ENCODE assay signal across 11 mouse cellular contexts in genomic region chr5:120621078-120621765, GRCm38 (mm10). TPM values are rescaled to one million over a fixed set of nuclear protein-coding genes. Genes with fewer than 3 reads are reported as not detected.
DNase-seq lines count a peak whose midpoint lies in the region; ATAC-seq and TF ChIP-seq lines count a peak whose summit lies in the region.
"Had no signal": no experiment of that assay in that cellular context is flagged by ENCODE, and none has a peak within 500 bp of the region (broad histone marks: within the 10 kb centered on the region; RNA-seq: fewer than 3 reads in every experiment).

No protein-coding gene starts in this region.

- peak; percentile 12; the same call in 1 of the 2 replicates for ATAC-seq in midbrain, embryonic 13.5 days
- peak; percentile 18; the same call in 1 of the 2 replicates for ATAC-seq in midbrain, postnatal 0 days (ENCODE audit: low FRiP score)
- no peak for ATAC-seq in intestine, postnatal 0 days
- ATAC-seq: hindbrain, embryonic 16.5 days had no signal

- WGBS in midbrain, embryonic 13.5 days = 95% methylated on average over 23 of the region's 23 CpGs
- 96% methylated on average over 23 of the region's 23 CpGs for WGBS in midbrain, embryonic 10.5 days
- 90% methylated on average over 23 of the region's 23 CpGs for WGBS in midbrain, postnatal 0 days
- 92% methylated on average over 23 of the region's 23 CpGs for WGBS in intestine, postnatal 0 days

- TF ChIP-seq CTCF in midbrain, postnatal 0 days (IDR thresholded peaks at IDR 0.05) = no peak
- no peak for TF ChIP-seq CTCF in intestine, postnatal 0 days (IDR thresholded peaks at IDR 0.05; ENCODE audit: low read depth)

- H3K9ac ChIP-seq in midbrain, embryonic 13.5 days (replicated peaks) = no peak overlapping the region
- H3K9ac ChIP-seq in midbrain, postnatal 0 days (replicated peaks; ENCODE audit: low read length, poor library complexity, severe bottlenecking) = no peak overlapping the region
- no peak overlapping the region for H3K9ac ChIP-seq in intestine, postnatal 0 days (ENCODE audit: low read depth, low read length)

- H3K36me3 ChIP-seq in midbrain, embryonic 13.5 days = peaks cover 100% of the 10 kb centered on the region
- peaks cover 100% of the 10 kb centered on the region for H3K36me3 ChIP-seq in midbrain, embryonic 10.5 days
- peaks cover 60% of the 10 kb centered on the region for H3K36me3 ChIP-seq in midbrain, postnatal 0 days (ENCODE audit: insufficient read depth, low read length)
- peaks cover 93% of the 10 kb centered on the region for H3K36me3 ChIP-seq in intestine, postnatal 0 days (ENCODE audit: control insufficient read depth, insufficient read depth)

- no peaks in the 10 kb centered on the region for H3K27me3 ChIP-seq in midbrain, embryonic 13.5 days
- H3K27me3 ChIP-seq in midbrain, embryonic 10.5 days (ENCODE audit: low read depth, poor library complexity, severe bottlenecking) = no peaks in the 10 kb centered on the region
- H3K27me3 ChIP-seq in midbrain, postnatal 0 days (ENCODE audit: insufficient read depth, low read length) = no peaks in the 10 kb centered on the region
- no peaks in the 10 kb centered on the region for H3K27me3 ChIP-seq in intestine, postnatal 0 days (replicated peaks; ENCODE audit: control insufficient read depth, insufficient read depth, low read length)

- no peaks in the 10 kb centered on the region for H3K9me3 ChIP-seq in midbrain, embryonic 13.5 days
- peaks cover 1% of the 10 kb centered on the region; the same call in 1 of the 2 replicates for H3K9me3 ChIP-seq in midbrain, embryonic 10.5 days (replicated peaks)
- no peaks in the 10 kb centered on the region for H3K9me3 ChIP-seq in midbrain, postnatal 0 days (ENCODE audit: low read length)
- H3K9me3 ChIP-seq in intestine, postnatal 0 days (ENCODE audit: control insufficient read depth) = no peaks in the 10 kb centered on the region

- H3K4me2 ChIP-seq in midbrain, embryonic 13.5 days (replicated peaks) = no peak overlapping the region
- H3K4me2 ChIP-seq in midbrain, postnatal 0 days (ENCODE audit: low read depth, low read length, poor library complexity, severe bottlenecking) = no peak overlapping the region
- no peak overlapping the region for H3K4me2 ChIP-seq in intestine, postnatal 0 days (replicated peaks; ENCODE audit: low read depth)

- DNase-seq in cerebellum, adult 9-10 months = peak; percentile 10
- DNase-seq in cerebellum, adult 8-10 months = no peak
- no peak for DNase-seq in midbrain, embryonic 10.5 days (ENCODE audit: low spot score)
- DNase-seq in midbrain, postnatal 0 days (ENCODE audit: low spot score) = no peak
- peak; percentile 88 for DNase-seq in thymus, postnatal 4 days
- no peak for DNase-seq in urinary bladder, adult 18-20 months (ENCODE audit: low spot score in 2 of 2)

- H3K27ac ChIP-seq in midbrain, embryonic 13.5 days = no peak overlapping the region
- no peak overlapping the region for H3K27ac ChIP-seq in midbrain, embryonic 10.5 days (replicated peaks)
- no peak overlapping the region for H3K27ac ChIP-seq in midbrain, postnatal 0 days (ENCODE audit: low read depth, low read length)
- H3K27ac ChIP-seq in intestine, postnatal 0 days (ENCODE audit: low read depth, low read length) = no peak overlapping the region

- H3K4me3 ChIP-seq in midbrain, embryonic 13.5 days (replicated peaks) = no peak overlapping the region
- no peak overlapping the region for H3K4me3 ChIP-seq in midbrain, embryonic 10.5 days
- no peak overlapping the region for H3K4me3 ChIP-seq in midbrain, postnatal 0 days (ENCODE audit: low read depth, low read length)
- no peak overlapping the region for H3K4me3 ChIP-seq in intestine, postnatal 0 days (ENCODE audit: low read depth, low read length)

- H3K4me1 ChIP-seq in midbrain, embryonic 13.5 days (replicated peaks) = peaks cover 5% of the 10 kb centered on the region; the same call in 1 of the 2 replicates
- peaks cover 6% of the 10 kb centered on the region for H3K4me1 ChIP-seq in midbrain, embryonic 10.5 days
- no peaks in the 10 kb centered on the region for H3K4me1 ChIP-seq in midbrain, postnatal 0 days (ENCODE audit: insufficient read depth, low read length)
- no peaks in the 10 kb centered on the region for H3K4me1 ChIP-seq in intestine, postnatal 0 days (replicated peaks; ENCODE audit: control insufficient read depth, insufficient read depth, low read length)

RNA-seq across cellular contexts. Expression of gene Ddx54, which starts 8.7 kb away (rescaled TPM):
- 43.9 and 44.3 TPM in 2 replicates for polyA plus RNA-seq in midbrain, embryonic 13.5 days (2015; fragmentation: Nextera tagmentation; extraction: Ambion mirVana)
- polyA plus RNA-seq in midbrain, embryonic 10.5 days (2016; fragmentation: Nextera tagmentation; extraction: Ambion mirVana) = 59.4 and 59.7 TPM in 2 replicates
- 36.2 and 37.8 TPM in 2 replicates for total RNA-seq in midbrain, postnatal 0 days (2014; rRNA removed)
- polyA plus RNA-seq in midbrain, postnatal 0 days (2015; fragmentation: Nextera tagmentation; extraction: Ambion mirVana) = 31.7 and 32.6 TPM in 2 replicates
- 19.9 and 20.9 TPM in 2 replicates for polyA plus RNA-seq in intestine, postnatal 0 days (2015; fragmentation: Nextera tagmentation; extraction: Ambion mirVana)

RNA-seq across cellular contexts. Expression of gene Rita1, which starts 8.8 kb away (rescaled TPM):
- polyA plus RNA-seq in midbrain, embryonic 13.5 days (2015; fragmentation: Nextera tagmentation; extraction: Ambion mirVana) = 23.0 and 23.9 TPM in 2 replicates
- 16.0 and 16.2 TPM in 2 replicates for polyA plus RNA-seq in midbrain, embryonic 10.5 days (2016; fragmentation: Nextera tagmentation; extraction: Ambion mirVana)
- 32.3 and 43.6 TPM in 2 replicates for total RNA-seq in midbrain, postnatal 0 days (2014; rRNA removed)
- polyA plus RNA-seq in midbrain, postnatal 0 days (2015; fragmentation: Nextera tagmentation; extraction: Ambion mirVana) = 31.4 and 33.9 TPM in 2 replicates
- polyA plus RNA-seq in intestine, postnatal 0 days (2015; fragmentation: Nextera tagmentation; extraction: Ambion mirVana) = 6.1 and 7.5 TPM in 2 replicates

RNA-seq across cellular contexts. Expression of gene Cfap73, which starts 12.8 kb away (rescaled TPM):
- not detected in 2 replicates for polyA plus RNA-seq in midbrain, embryonic 13.5 days (2015; fragmentation: Nextera tagmentation; extraction: Ambion mirVana)
- not detected in 2 replicates for polyA plus RNA-seq in midbrain, embryonic 10.5 days (2016; fragmentation: Nextera tagmentation; extraction: Ambion mirVana)
- total RNA-seq in midbrain, postnatal 0 days (2014; rRNA removed) = 0.38 and 0.60 TPM in 2 replicates
- 0.62 and 0.74 TPM in 2 replicates for polyA plus RNA-seq in midbrain, postnatal 0 days (2015; fragmentation: Nextera tagmentation; extraction: Ambion mirVana)
- not detected in 2 replicates for polyA plus RNA-seq in intestine, postnatal 0 days (2015; fragmentation: Nextera tagmentation; extraction: Ambion mirVana)
- total RNA-seq: gastrocnemius, postnatal 25 days had no signal
- polyA plus RNA-seq: limb, embryonic 11.5 days had no signal

RNA-seq across cellular contexts. Expression of gene Rasal1, which starts 27.4 kb away (rescaled TPM):
- polyA plus RNA-seq in midbrain, embryonic 13.5 days (2015; fragmentation: Nextera tagmentation; extraction: Ambion mirVana) = 0.15 TPM in 1 of 2 replicates, not detected in the other
- polyA plus RNA-seq in midbrain, embryonic 10.5 days (2016; fragmentation: Nextera tagmentation; extraction: Ambion mirVana) = 0.10 and 0.21 TPM in 2 replicates
- 18.1 and 24.7 TPM in 2 replicates for total RNA-seq in midbrain, postnatal 0 days (2014; rRNA removed)
- 8.2 and 9.9 TPM in 2 replicates for polyA plus RNA-seq in midbrain, postnatal 0 days (2015; fragmentation: Nextera tagmentation; extraction: Ambion mirVana)
- polyA plus RNA-seq in intestine, postnatal 0 days (2015; fragmentation: Nextera tagmentation; extraction: Ambion mirVana) = 3.0 and 5.1 TPM in 2 replicates
- total RNA-seq: gastrocnemius, postnatal 25 days had no signal

RNA-seq across cellular contexts. Expression of gene Iqcd, which starts 32.4 kb away (rescaled TPM):
- polyA plus RNA-seq in midbrain, embryonic 13.5 days (2015; fragmentation: Nextera tagmentation; extraction: Ambion mirVana) = 1.4 and 2.0 TPM in 2 replicates
- polyA plus RNA-seq in midbrain, embryonic 10.5 days (2016; fragmentation: Nextera tagmentation; extraction: Ambion mirVana) = 0.95 and 0.98 TPM in 2 replicates
- total RNA-seq in midbrain, postnatal 0 days (2014; rRNA removed) = 0.94 and 1.3 TPM in 2 replicates
- polyA plus RNA-seq in midbrain, postnatal 0 days (2015; fragmentation: Nextera tagmentation; extraction: Ambion mirVana) = 0.86 and 1.5 TPM in 2 replicates
- 0.30 and 0.47 TPM in 2 replicates for polyA plus RNA-seq in intestine, postnatal 0 days (2015; fragmentation: Nextera tagmentation; extraction: Ambion mirVana)

Comparison
In these comparisons a context has a peak if more than half of its experiments do, and no peak if none do; other contexts are left out.
1. DNase-seq: peak in cerebellum, adult 9-10 months (single experiment) and thymus, postnatal 4 days (single experiment); none in cerebellum, adult 8-10 months (single experiment), midbrain, embryonic 10.5 days (single experiment), midbrain, postnatal 0 days (single experiment) and urinary bladder, adult 18-20 months (0 of 2).